Mouse (Mus musculus): ENCODE data around the gene Aco2. TPM values are rescaled to one million over a fixed set of nuclear protein-coding genes. Genes with fewer than 3 reads are reported as not detected.

Aco2 gene
- polyA plus RNA-seq, 1 experiment from 2014 or later, result 164 TPM

- Histone ChIP-seq H3K9me3 (replicated peaks) (no peaks in the 10 kb centered on the region), H3K36me3 (peaks cover 31% of the 10 kb centered on the region), H3K27me3 (no peaks in the 10 kb centered on the region), H3K4me2 (replicated peaks) (no peak overlapping the region), H3K4me3 (replicated peaks) (no peak overlapping the region), H3K4me1 (peaks cover 9% of the 10 kb centered on the region), H3K27ac (replicated peaks) (no peak overlapping the region), H3K9ac (no peak overlapping the region)
- ATAC-seq (ENCODE audit: insufficient number of reproducible peaks, low FRiP score, low TSS enrichment, low read depth), result no peak
- WGBS, result 56% methylated on average over 8 of the region's 8 CpGs
Measured at GRCm38 (mm10) chr15:81956457-81956856, 84.3 kb downstream of the Aco2 start.

GRCm38 (mm10) chr15:81957598-81957997 lies 85.5 kb downstream of the Aco2 start:
- Histone ChIP-seq H3K9ac (no peak overlapping the region), H3K27me3 (no peaks in the 10 kb centered on the region), H3K4me1 (peaks cover 9% of the 10 kb centered on the region), H3K36me3 (peaks cover 22% of the 10 kb centered on the region), H3K4me2 (replicated peaks) (no peak overlapping the region), H3K9me3 (replicated peaks) (no peaks in the 10 kb centered on the region), H3K4me3 (replicated peaks) (no peak overlapping the region), H3K27ac (replicated peaks) (no peak overlapping the region)
- no peak for ATAC-seq (ENCODE audit: insufficient number of reproducible peaks, low FRiP score, low TSS enrichment, low read depth)
- 84% methylated on average over 11 of the region's 11 CpGs for WGBS

GRCm38 (mm10) chr15:81958906-81959305 lies 86.8 kb downstream of the Aco2 start:
- no peak overlapping the region for H3K27ac ChIP-seq (replicated peaks)
- no peak for ATAC-seq (ENCODE audit: insufficient number of reproducible peaks, low FRiP score, low TSS enrichment, low read depth)
- H3K36me3 ChIP-seq, result peaks cover 18% of the 10 kb centered on the region; the same call in 1 of the 2 replicates
- whole genome bisulfite sequencing, result 87% methylated on average over 3 of the region's 3 CpGs
- H3K9me3 ChIP-seq (replicated peaks), result no peaks in the 10 kb centered on the region
- no peak overlapping the region for H3K9ac ChIP-seq
- no peak overlapping the region for H3K4me3 ChIP-seq (replicated peaks)
- H3K4me2 ChIP-seq (replicated peaks), result no peak overlapping the region
- H3K4me1 ChIP-seq, result peaks cover 9% of the 10 kb centered on the region
- H3K27me3 ChIP-seq, result no peaks in the 10 kb centered on the region

GRCm38 (mm10) chr15:81960171-81961077 lies 88.3 kb downstream of the Aco2 start, which contains the start of gene Pmm1:
Gene Pmm1 (minus strand): TSS chr15:81960930.
- Histone ChIP-seq H3K4me1 (peaks cover 9% of the 10 kb centered on the region), H3K27me3 (no peaks in the 10 kb centered on the region), H3K27ac (replicated peaks) (peak within 1 kb of the TSS; percentile 88), H3K9ac (peak within 1 kb of the TSS; percentile 64), H3K36me3 (peaks cover 3% of the 10 kb centered on the region; the same call in 1 of the 2 replicates), H3K9me3 (replicated peaks) (no peaks in the 10 kb centered on the region), H3K4me3 (replicated peaks) (peak within 1 kb of the TSS; percentile 75), H3K4me2 (replicated peaks) (peak within 1 kb of the TSS; percentile 100)
- ATAC-seq (ENCODE audit: insufficient number of reproducible peaks, low FRiP score, low TSS enrichment, low read depth), result peak; percentile 95
- under 1% methylated on average over 77 of the region's 77 CpGs for WGBS

- H3K36me3 ChIP-seq, result no peaks in the 10 kb centered on the region
- no peak for ATAC-seq (ENCODE audit: insufficient number of reproducible peaks, low FRiP score, low TSS enrichment, low read depth)
- no peaks in the 10 kb centered on the region for H3K9me3 ChIP-seq (replicated peaks)
- no peaks in the 10 kb centered on the region for H3K27me3 ChIP-seq
- peak overlapping the region; percentile 75 for H3K4me3 ChIP-seq (replicated peaks)
- H3K4me2 ChIP-seq (replicated peaks), result peak overlapping the region; percentile 100
- H3K27ac ChIP-seq (replicated peaks), result peak overlapping the region; percentile 88; the same call in 1 of the 2 replicates
- WGBS, result 4% methylated on average over 7 of the region's 8 CpGs
- H3K9ac ChIP-seq, result no peak overlapping the region
- H3K4me1 ChIP-seq, result peaks cover 9% of the 10 kb centered on the region
Measured at GRCm38 (mm10) chr15:81961078-81961451, 89.0 kb downstream of the Aco2 start.

GRCm38 (mm10) chr15:81964262-81964661 lies 92.2 kb downstream of the Aco2 start:
- no peak overlapping the region for H3K4me3 ChIP-seq (replicated peaks)
- H3K9me3 ChIP-seq (replicated peaks), result no peaks in the 10 kb centered on the region
- no peak for ATAC-seq (ENCODE audit: insufficient number of reproducible peaks, low FRiP score, low TSS enrichment, low read depth)
- H3K27ac ChIP-seq (replicated peaks), result no peak overlapping the region
- no peaks in the 10 kb centered on the region for H3K36me3 ChIP-seq
- no peaks in the 10 kb centered on the region for H3K27me3 ChIP-seq
- 68% methylated on average over 1 of the region's 1 CpGs for WGBS
- no peak overlapping the region for H3K4me2 ChIP-seq (replicated peaks)
- H3K4me1 ChIP-seq, result peaks cover 5% of the 10 kb centered on the region
- H3K9ac ChIP-seq, result no peak overlapping the region

Other genes starting within 250 kb of the Aco2 start
- 18.0 and 20.0 TPM in 2 replicates for gene L3mbtl2, start 208.4 kb upstream of the Aco2 start, polyA plus RNA-seq (2015; fragmentation: Nextera tagmentation; extraction: Ambion mirVana)
- gene Chadl, start 175.0 kb upstream of the Aco2 start, polyA plus RNA-seq (2015; fragmentation: Nextera tagmentation; extraction: Ambion mirVana), result 10.4 and 12.4 TPM in 2 replicates
- gene Zc3h7b, start 127.3 kb upstream of the Aco2 start, polyA plus RNA-seq (2015; fragmentation: Nextera tagmentation; extraction: Ambion mirVana), result 29.5 and 31.2 TPM in 2 replicates
- gene Rangap1, start 126.8 kb upstream of the Aco2 start, polyA plus RNA-seq (2015; fragmentation: Nextera tagmentation; extraction: Ambion mirVana), result 98.3 and 102 TPM in 2 replicates
- 31.1 and 32.3 TPM in 2 replicates for gene Tef, start 69.9 kb upstream of the Aco2 start, polyA plus RNA-seq (2015; fragmentation: Nextera tagmentation; extraction: Ambion mirVana)
- 31.4 and 33.8 TPM in 2 replicates for gene Tob2, start 13.5 kb upstream of the Aco2 start, polyA plus RNA-seq (2015; fragmentation: Nextera tagmentation; extraction: Ambion mirVana)
- gene Phf5a, start 398 bp upstream of the Aco2 start, polyA plus RNA-seq (2015; fragmentation: Nextera tagmentation; extraction: Ambion mirVana), result 133 and 145 TPM in 2 replicates
- 64.2 and 65.3 TPM in 2 replicates for gene Polr3h, start 53.9 kb downstream of the Aco2 start, polyA plus RNA-seq (2015; fragmentation: Nextera tagmentation; extraction: Ambion mirVana)
- gene Csdc2, start 64.5 kb downstream of the Aco2 start, polyA plus RNA-seq (2015; fragmentation: Nextera tagmentation; extraction: Ambion mirVana), result 17.5 and 19.3 TPM in 2 replicates
- gene Pmm1, start 88.6 kb downstream of the Aco2 start, polyA plus RNA-seq (2015; fragmentation: Nextera tagmentation; extraction: Ambion mirVana), result 35.9 and 39.6 TPM in 2 replicates
- gene 1700029P11Rik, start 108.2 kb downstream of the Aco2 start, polyA plus RNA-seq (2015; fragmentation: Nextera tagmentation; extraction: Ambion mirVana), result not detected in 2 replicates
- 75.5 and 82.1 TPM in 2 replicates for gene Xrcc6, start 115.5 kb downstream of the Aco2 start, polyA plus RNA-seq (2015; fragmentation: Nextera tagmentation; extraction: Ambion mirVana)
- gene Desi1, start 161.6 kb downstream of the Aco2 start, polyA plus RNA-seq (2015; fragmentation: Nextera tagmentation; extraction: Ambion mirVana), result 29.3 and 29.8 TPM in 2 replicates
- gene Snu13, start 175.3 kb downstream of the Aco2 start, polyA plus RNA-seq (2015; fragmentation: Nextera tagmentation; extraction: Ambion mirVana), result 246 and 260 TPM in 2 replicates
- gene 4930407I10Rik, start 186.8 kb downstream of the Aco2 start, polyA plus RNA-seq (2015; fragmentation: Nextera tagmentation; extraction: Ambion mirVana), result not detected in 2 replicates
- 0.04 and 0.11 TPM in 2 replicates for gene Mei1, start 197.7 kb downstream of the Aco2 start, polyA plus RNA-seq (2015; fragmentation: Nextera tagmentation; extraction: Ambion mirVana)